Mouse (Mus musculus) G1E (cell line): ENCODE measurements around the gene Gm21913. TPM values are rescaled to one million over a fixed set of nuclear protein-coding genes. Genes with fewer than 3 reads are reported as not detected.
"Not testable (repeated sequence)": the region's sequence is repeated elsewhere in the genome, so short reads cannot be mapped to it uniquely, and the experiment has no call there.

ENCODE experiments used
- ATAC-seq: 2 replicates; pipeline ENCODE4 v1.8.0; 2016; ENCODE audit warnings: mild to moderate bottlenecking; ENCODE audit not compliant: insufficient number of reproducible peaks, poor library complexity, low FRiP score, severe bottlenecking; ENCODE audit errors: extremely low read depth
- DNase-seq: peaks from one replicate; pipeline ENCODE4 v3.0.0; 2012; ENCODE audit warnings: low spot score
- H3K27me3 ChIP-seq: 2 replicates; pipeline ENCODE4 v1.6.1; 2012; ENCODE audit warnings: mild to moderate bottlenecking, low read length, inconsistent platforms; ENCODE audit not compliant: insufficient read depth
- H3K36me3 ChIP-seq: replicated peaks from 2 replicates; pipeline ENCODE3; 2012; ENCODE audit warnings: mild to moderate bottlenecking, inconsistent platforms
- H3K4me1 ChIP-seq: 2 replicates; pipeline ENCODE4 v1.6.1; 2012; ENCODE audit warnings: low read depth, low read length, inconsistent platforms, mixed read lengths; ENCODE audit not compliant: insufficient read depth
- H3K4me3 ChIP-seq: 2 replicates; pipeline ENCODE4 v1.5.1; 2012; ENCODE audit warnings: low read depth, mild to moderate bottlenecking, inconsistent platforms, low read length, moderate library complexity, mixed read lengths
- H3K9me3 ChIP-seq: replicated peaks from 2 replicates; pipeline ENCODE4 v1.6.1; 2012; ENCODE audit warnings: inconsistent platforms
- polyA plus RNA-seq: library from polyadenylated mRNA; stranded (reverse); fragments of >175 nt; gene quantifications from 2 replicates; pipeline ENCODE4 v1.2.3, GENCODE M21; 2012
- total RNA-seq, 2 experiments: library from RNA; stranded (forward) in 1 of 2; stranded (reverse) in 1 of 2; fragments of 200-1000 nt in 1 of 2; fragments of >200 nt in 1 of 2; fragmentation: Nextera tagmentation in 1 of 2; gene quantifications; 2 replicates each; pipeline ENCODE4 v1.2.3; 2014 to 2017

The Gm21913 gene
- total RNA-seq (2014; fragmentation: Nextera tagmentation) (not detected in 2 replicates), total RNA-seq (2017) (not detected in 2 replicates), polyA plus RNA-seq (not detected in 2 replicates)

DNA sequence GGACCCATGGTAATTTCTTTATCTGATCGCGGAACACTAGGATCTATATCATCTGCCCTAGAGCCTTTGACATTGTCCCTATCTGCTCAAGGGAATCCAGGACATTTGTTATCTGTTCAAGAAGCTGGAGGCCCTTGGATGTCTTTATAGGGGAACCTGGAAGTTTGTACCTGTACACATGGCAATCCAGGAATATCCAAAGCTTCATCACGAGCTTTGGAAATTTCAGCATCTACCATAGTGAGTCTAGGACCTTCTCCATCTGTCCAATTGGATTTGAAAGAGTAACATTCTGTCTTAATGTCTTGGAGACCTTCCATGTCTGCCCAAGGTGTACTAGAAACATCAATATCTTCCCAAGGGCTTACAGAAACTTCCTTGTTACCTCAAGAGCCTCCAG is at the start of gene Gm21913:
TSS of gene Gm21913 (plus strand) at position 301 of the 400 bp plus-strand sequence.
- H3K27me3 ChIP-seq, H3K36me3 ChIP-seq, H3K4me1 ChIP-seq, H3K4me3 ChIP-seq, H3K9me3 ChIP-seq, DNase-seq, ATAC-seq: not testable (repeated sequence)

Other genes starting within 250 kb of the Gm21913 start
- gene Gm29110, start 153.4 kb upstream of the Gm21913 start, total RNA-seq (2014; fragmentation: Nextera tagmentation) = not detected in 2 replicates
- not detected in 2 replicates for gene Gm29110, start 153.4 kb upstream of the Gm21913 start, total RNA-seq (2017)
- not detected in 2 replicates for gene Gm29110, start 153.4 kb upstream of the Gm21913 start, polyA plus RNA-seq